Mouse (Mus musculus) liver, embryonic 14.5 days (tissue): ENCODE data around the gene Nav2. TPM values are rescaled to one million over a fixed set of nuclear protein-coding genes. Genes with fewer than 3 reads are reported as not detected.

Experiments used
- ATAC-seq: fragments of 200-750 bp; cut with Nextera tagmentation; 2 replicates; pipeline ENCODE4 v1.8.0; 2017; ENCODE audit warnings: moderate number of reproducible peaks, mild to moderate bottlenecking, moderate library complexity; ENCODE audit not compliant: insufficient read depth
- DNase-seq, 3 experiments: peaks; one replicate each; pipeline ENCODE4 v3.0.0-alpha.2; 2012 to 2013; ENCODE audit warnings: low read depth in 3 of 3, low spot score in 3 of 3
- H3K27ac ChIP-seq: fragments of 300-500 bp; sonication (generic); 2 replicates; pipeline ENCODE4 v1.5.1; 2014; ENCODE audit warnings: moderate library complexity, mild to moderate bottlenecking, control low read depth, inconsistent platforms
- H3K27me3 ChIP-seq: fragments of 300-500 bp; sonication (generic); 2 replicates; pipeline ENCODE4 v1.6.1; 2014; ENCODE audit warnings: mild to moderate bottlenecking, low read length, moderate library complexity; ENCODE audit not compliant: control insufficient read depth, insufficient read depth
- H3K36me3 ChIP-seq: fragments of 300-500 bp; sonication (generic); replicated peaks from 2 replicates; pipeline ENCODE4 v1.6.1; 2014; ENCODE audit warnings: low read depth; ENCODE audit not compliant: control insufficient read depth, insufficient read depth
- H3K4me1 ChIP-seq, 2 experiments: fragments of 200-500 bp in 1 of 2; fragments of 300-500 bp in 1 of 2; sonication (generic) in 1 of 2; replicated peaks; 2 replicates each; pipeline ENCODE4 v1.6.1; 2012 to 2014; ENCODE audit warnings: antibody characterized with exemption in 1 of 2, inconsistent platforms in 1 of 2, low read length in 1 of 2; ENCODE audit not compliant: control insufficient read depth in 2 of 2, insufficient read depth in 2 of 2
- H3K4me2 ChIP-seq: fragments of 300-500 bp; sonication (generic); 2 replicates; pipeline ENCODE4 v1.6.1; 2014; ENCODE audit warnings: low read depth, mild to moderate bottlenecking, control low read depth, moderate library complexity
- H3K4me3 ChIP-seq, 2 experiments: fragments of 200-500 bp in 1 of 2; fragments of 300-500 bp in 1 of 2; sonication (generic) in 1 of 2; 2 replicates each; pipeline ENCODE4 v1.5.1; 2012 to 2014; ENCODE audit warnings: low read depth in 2 of 2, low read length in 2 of 2, mild to moderate bottlenecking in 2 of 2, control low read depth in 1 of 2, inconsistent platforms in 1 of 2, moderate library complexity in 1 of 2; ENCODE audit not compliant: insufficient read depth in 1 of 2
- H3K9ac ChIP-seq: fragments of 300-500 bp; sonication (generic); replicated peaks from 2 replicates; pipeline ENCODE4 v1.6.1; 2014; ENCODE audit warnings: mild to moderate bottlenecking, control low read depth, moderate library complexity
- H3K9me3 ChIP-seq: fragments of 300-500 bp; sonication (generic); 2 replicates; pipeline ENCODE4 v1.6.1; 2016; ENCODE audit warnings: low read length, mixed read lengths; ENCODE audit not compliant: control insufficient read depth
- CTCF ChIP-seq: IDR thresholded peaks from 2 replicates; pipeline ENCODE4 v1.5.1; 2016; ENCODE audit warnings: antibody characterized with exemption, low read depth, control low read depth
- EP300 ChIP-seq: IDR thresholded peaks from 2 replicates; pipeline ENCODE4 v1.6.1; 2016; ENCODE audit warnings: antibody characterized with exemption, low read depth
- WGBS: fragments of 180-500 bp; shearing (Covaris S2); extraction: QIAGEN DNeasy Blood & Tissue Kit; methylation state at CpG from one replicate; pipeline ENCODE4 v1.1.7; 2014; ENCODE audit not compliant: insufficient replicate concordance; 5-methylcytosine and 5-hydroxymethylcytosine counted together
- polyA plus RNA-seq, 2 experiments: library from polyadenylated mRNA; depleted of rRNA in 1 of 2; stranded (reverse) in 1 of 2; unstranded in 1 of 2; fragments of >200 nt; fragmentation: Nextera tagmentation in 1 of 2; extraction: Ambion mirVana in 1 of 2; gene quantifications; 2 replicates each; pipeline versions ENCODE4 v1.2.1 to v1.2.3; 2012 to 2014

The Nav2 gene
- polyA plus RNA-seq, 2 experiments = 1.5 to 1.6 TPM

DNA sequence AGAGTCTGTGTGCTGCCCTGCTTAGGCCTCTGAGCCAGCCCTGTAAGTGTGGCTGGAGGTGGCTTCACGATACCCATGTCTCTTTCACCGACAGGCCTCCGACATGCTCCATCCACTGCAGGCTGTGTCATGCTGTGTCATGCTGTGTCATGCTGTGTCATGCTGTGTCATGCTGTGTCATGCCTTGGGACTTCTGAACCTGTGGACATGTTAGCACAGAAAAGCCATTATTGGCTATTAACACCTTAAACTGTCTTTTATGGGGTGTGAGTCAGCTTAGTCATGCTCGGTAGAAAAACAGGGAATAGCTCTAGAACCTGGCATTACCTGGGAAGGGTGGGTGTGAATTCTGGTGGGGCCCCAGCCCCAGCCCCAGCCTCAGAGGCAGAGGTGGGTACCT lies 653.9 kb downstream of the Nav2 start:
- DNase-seq = peak in 1 of 3 experiments; percentile 7
- no peak overlapping the region for H3K9ac ChIP-seq
- H3K36me3 ChIP-seq = no peaks in the 10 kb centered on the region
- no peaks in the 10 kb centered on the region for H3K27me3 ChIP-seq
- no peak overlapping the region for H3K4me2 ChIP-seq
- no peak overlapping the region for H3K4me3 ChIP-seq
- no peaks in the 10 kb centered on the region for H3K4me1 ChIP-seq
- TF ChIP-seq CTCF (no peak), EP300 (no peak)
- H3K9me3 ChIP-seq = no peaks in the 10 kb centered on the region
- WGBS = 66% methylated on average over 4 of the region's 4 CpGs
- no peak for ATAC-seq
- no peak overlapping the region for H3K27ac ChIP-seq

DNA sequence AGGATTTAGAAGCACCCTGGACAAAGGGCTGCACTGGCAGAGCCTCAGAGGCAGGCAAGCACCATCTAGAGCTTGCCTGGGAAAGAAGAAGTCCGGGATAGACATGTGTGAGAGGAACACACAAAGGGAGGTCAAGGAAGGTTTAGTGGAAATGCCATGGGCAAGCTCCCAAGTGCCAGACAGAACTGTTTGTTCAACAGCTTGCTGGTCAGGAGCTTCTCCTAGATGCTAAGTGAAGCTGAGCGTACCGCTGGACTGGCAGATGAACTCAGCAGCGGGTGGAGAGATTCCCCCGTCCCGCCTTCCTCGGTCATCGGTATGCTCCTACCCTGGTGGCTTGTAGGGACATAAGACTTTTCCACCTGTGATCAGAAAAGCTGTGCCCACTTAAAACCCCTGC lies 654.3 kb downstream of the Nav2 start:
- Histone ChIP-seq H3K4me2 (no peak overlapping the region), H3K9me3 (no peaks in the 10 kb centered on the region), H3K9ac (no peak overlapping the region), H3K36me3 (no peaks in the 10 kb centered on the region), H3K4me3 (no peak overlapping the region), H3K27ac (no peak overlapping the region), H3K27me3 (no peaks in the 10 kb centered on the region), H3K4me1 (no peaks in the 10 kb centered on the region)
- ATAC-seq = no peak
- TF ChIP-seq EP300 (no peak), CTCF (no peak)
- WGBS = 86% methylated on average over 8 of the region's 8 CpGs
- no peak for DNase-seq

DNA sequence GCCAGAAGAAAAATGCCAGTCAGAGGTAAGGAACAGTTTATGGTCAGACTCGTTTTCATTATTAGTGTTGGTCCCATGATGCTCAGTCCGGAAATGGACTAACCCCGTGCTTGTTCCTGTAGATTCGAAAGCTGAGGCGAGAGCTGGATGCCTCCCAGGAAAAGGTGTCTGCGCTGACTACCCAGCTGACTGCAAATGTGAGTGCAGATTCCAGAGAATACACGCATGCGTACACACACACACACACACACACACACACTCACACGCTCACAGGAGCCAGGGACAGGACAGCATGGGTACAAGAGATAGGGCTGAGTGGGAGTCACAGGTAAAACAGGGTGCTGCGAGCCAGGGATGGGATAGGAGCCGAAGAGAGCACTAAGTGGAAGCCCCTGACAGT lies 656.6 kb downstream of the Nav2 start:
- TF ChIP-seq CTCF (no peak), EP300 (no peak)
- ATAC-seq = no peak
- no peak overlapping the region for H3K4me3 ChIP-seq
- no peak for DNase-seq
- no peaks in the 10 kb centered on the region for H3K36me3 ChIP-seq
- no peak overlapping the region for H3K9ac ChIP-seq
- no peaks in the 10 kb centered on the region for H3K4me1 ChIP-seq
- no peaks in the 10 kb centered on the region for H3K9me3 ChIP-seq
- H3K4me2 ChIP-seq = no peak overlapping the region
- H3K27me3 ChIP-seq = no peaks in the 10 kb centered on the region
- no peak overlapping the region for H3K27ac ChIP-seq
- 64% methylated on average over 11 of the region's 11 CpGs for WGBS

DNA sequence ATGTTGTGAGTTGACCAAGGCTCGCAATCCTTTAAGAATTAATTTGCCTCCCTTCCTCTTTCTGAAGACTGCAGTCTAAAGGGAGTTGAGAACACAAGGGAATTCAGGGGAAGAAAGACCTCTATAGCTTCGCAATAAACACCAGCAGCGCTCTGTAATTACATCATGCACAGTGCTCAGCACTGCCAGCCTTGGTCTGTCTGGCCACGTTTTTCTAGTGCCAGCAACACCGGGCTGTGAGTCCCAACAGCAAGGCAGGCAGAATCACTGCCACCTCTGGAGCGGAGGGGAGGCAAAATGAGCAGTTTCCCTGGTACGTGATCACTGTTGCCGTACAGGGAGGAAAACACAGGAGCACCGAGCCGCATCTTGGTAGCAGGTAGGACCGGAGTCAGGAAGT lies 657.3 kb downstream of the Nav2 start:
- no peak for DNase-seq
- no peak overlapping the region for H3K9ac ChIP-seq
- 65% methylated on average over 11 of the region's 11 CpGs for WGBS
- H3K4me2 ChIP-seq = no peak overlapping the region
- ATAC-seq = no peak
- H3K9me3 ChIP-seq = no peaks in the 10 kb centered on the region
- no peak overlapping the region for H3K27ac ChIP-seq
- H3K36me3 ChIP-seq = no peaks in the 10 kb centered on the region
- H3K4me3 ChIP-seq = no peak overlapping the region
- TF ChIP-seq EP300 (no peak), CTCF (no peak)
- no peaks in the 10 kb centered on the region for H3K4me1 ChIP-seq
- no peaks in the 10 kb centered on the region for H3K27me3 ChIP-seq

DNA sequence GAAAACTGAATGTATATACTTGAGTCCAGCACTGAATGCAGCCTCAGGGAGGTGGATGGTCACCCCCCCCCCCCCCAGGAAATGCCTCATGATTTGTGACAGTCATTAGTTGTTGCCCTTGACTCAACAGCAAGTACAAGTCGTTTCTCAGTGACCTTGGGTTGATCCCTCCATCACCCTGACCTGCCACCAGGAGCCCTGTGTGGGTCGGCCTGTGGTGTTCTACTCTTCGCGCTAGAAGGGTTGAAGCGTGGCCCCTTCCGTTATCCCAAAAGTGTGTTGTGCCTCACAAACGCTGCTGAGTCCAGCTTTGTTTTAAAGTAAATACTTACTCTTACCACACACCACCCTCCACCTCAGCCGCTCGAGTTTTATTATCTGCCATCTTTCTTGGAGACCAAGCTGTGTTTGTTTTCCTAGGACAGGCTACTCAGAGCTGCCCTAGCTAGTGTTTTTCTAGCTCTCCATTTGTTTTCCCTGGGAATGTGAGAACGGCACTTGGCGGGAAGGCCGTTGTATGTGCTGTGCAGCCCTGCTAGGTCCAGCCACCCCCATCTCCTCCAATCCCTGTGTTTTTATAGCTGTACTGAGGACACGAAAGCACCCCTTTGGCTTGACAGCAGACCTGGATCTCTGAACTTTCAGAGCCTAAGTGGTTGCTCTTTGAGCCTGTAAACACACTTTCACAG lies 659.0 kb downstream of the Nav2 start:
- Histone ChIP-seq H3K27ac (no peak overlapping the region), H3K27me3 (no peaks in the 10 kb centered on the region), H3K4me2 (no peak overlapping the region), H3K4me3 (no peak overlapping the region), H3K9me3 (no peaks in the 10 kb centered on the region), H3K4me1 (no peaks in the 10 kb centered on the region), H3K9ac (no peak overlapping the region), H3K36me3 (no peaks in the 10 kb centered on the region)
- TF ChIP-seq CTCF (no peak), EP300 (no peak)
- WGBS = 63% methylated on average over 13 of the region's 13 CpGs
- no peak for ATAC-seq
- DNase-seq = no peak
